Mouse (Mus musculus): ENCODE measurements at regions not wholly inside any gene's neighbourhood (a gene's known extent, or its start where the extent isn't known, plus 50 kb on each side); places are given as distances from the start of the nearest gene placed in this dataset.

GRCm38 (mm10) chr9:90906684-90907083 lies 455.5 kb upstream of the Zic4 start:
- TF ChIP-seq NANOG (IDR thresholded peaks at IDR 0.05; ENCODE audit: borderline replicate concordance, low read length), result no peak
- no peak for TF ChIP-seq POU5F1 (IDR thresholded peaks at IDR 0.05; ENCODE audit: borderline replicate concordance, low read length)
- TF ChIP-seq CTCF (conservative IDR thresholded peaks at IDR 0.05; ENCODE audit: low read length), result no peak
- no peaks in the 10 kb centered on the region for H3K27me3 ChIP-seq (ENCODE audit: insufficient read depth, low read length)
- no peaks in the 10 kb centered on the region for H3K36me3 ChIP-seq (ENCODE audit: insufficient read depth, low read length)
- H3K4me3 ChIP-seq (replicated peaks; ENCODE audit: low read length), result no peak overlapping the region
- no peaks in the 10 kb centered on the region for H3K4me1 ChIP-seq (replicated peaks; ENCODE audit: low read depth, low read length)
- no peaks in the 10 kb centered on the region for H3K9me3 ChIP-seq (ENCODE audit: low read length)

DNA sequence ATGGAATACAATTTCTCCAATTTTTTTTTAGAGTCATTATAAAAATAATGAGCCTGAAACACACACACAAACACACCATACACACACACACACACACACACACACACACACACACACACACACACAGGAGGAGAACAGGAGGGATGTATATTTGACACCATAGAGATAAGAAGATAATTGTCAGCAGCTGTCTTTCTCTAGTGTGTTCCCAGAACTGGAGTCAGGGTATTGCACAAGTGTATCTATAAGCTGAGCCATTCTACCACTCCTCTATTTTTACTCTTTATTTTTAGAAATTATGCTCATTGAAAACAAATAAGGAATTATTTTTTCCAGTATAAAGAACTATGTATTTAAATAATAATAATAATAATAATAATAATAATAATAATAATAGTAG lies 407.6 kb upstream of the Zic4 start:
- no peaks in the 10 kb centered on the region for H3K36me3 ChIP-seq (ENCODE audit: insufficient read depth, low read length)
- no peaks in the 10 kb centered on the region for H3K9me3 ChIP-seq (ENCODE audit: low read length)
- TF ChIP-seq POU5F1 (IDR thresholded peaks at IDR 0.05; ENCODE audit: borderline replicate concordance, low read length) (no peak), NANOG (IDR thresholded peaks at IDR 0.05; ENCODE audit: borderline replicate concordance, low read length) (no peak), CTCF (conservative IDR thresholded peaks at IDR 0.05; ENCODE audit: low read length) (no peak)
- H3K4me1 ChIP-seq (replicated peaks; ENCODE audit: low read depth, low read length), result no peaks in the 10 kb centered on the region
- no peak overlapping the region for H3K4me3 ChIP-seq (replicated peaks; ENCODE audit: low read length)
- no peaks in the 10 kb centered on the region for H3K27me3 ChIP-seq (ENCODE audit: insufficient read depth, low read length)

DNA sequence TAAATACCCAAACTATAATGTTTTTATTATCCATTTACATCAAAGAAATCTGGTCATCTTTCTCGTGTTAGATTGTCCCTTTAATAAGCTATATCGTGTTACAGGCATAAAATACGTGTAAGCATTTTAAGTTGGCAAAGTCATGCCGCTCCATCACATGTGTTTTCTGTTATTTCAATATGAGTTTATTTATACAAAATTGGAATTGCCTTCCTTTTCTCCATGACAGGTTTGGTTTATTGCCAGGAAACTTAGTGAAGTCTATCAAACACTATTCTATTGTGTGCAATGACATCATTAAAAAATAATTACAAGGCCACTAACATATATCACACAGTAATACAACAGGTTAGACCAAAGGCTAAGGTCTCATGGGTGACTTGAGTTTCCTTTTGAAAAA lies 400.8 kb upstream of the Zic4 start:
- no peaks in the 10 kb centered on the region for H3K27me3 ChIP-seq (ENCODE audit: insufficient read depth, low read length)
- no peak for TF ChIP-seq NANOG (IDR thresholded peaks at IDR 0.05; ENCODE audit: borderline replicate concordance, low read length)
- TF ChIP-seq CTCF (conservative IDR thresholded peaks at IDR 0.05; ENCODE audit: low read length), result no peak
- no peak for TF ChIP-seq POU5F1 (IDR thresholded peaks at IDR 0.05; ENCODE audit: borderline replicate concordance, low read length)

DNA sequence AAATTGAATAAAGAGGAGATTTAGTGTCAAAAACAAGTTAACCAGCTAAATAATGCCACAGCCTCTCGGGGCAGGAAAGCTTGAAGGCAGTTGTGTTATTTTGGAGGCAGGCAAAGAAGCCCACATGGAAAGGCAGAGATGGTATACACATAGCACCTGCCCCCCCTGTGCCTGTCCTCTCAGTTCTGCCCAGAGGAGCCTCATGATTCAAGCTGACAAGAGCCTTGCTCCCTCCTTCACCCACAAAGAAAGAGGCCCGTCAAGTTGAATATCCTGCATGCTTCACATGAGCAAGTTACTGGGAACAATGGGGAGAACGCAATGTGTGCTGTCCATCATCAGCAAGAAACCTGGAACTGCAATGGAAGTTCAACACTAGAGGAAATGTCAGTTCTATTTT lies 398.2 kb upstream of the Zic4 start:
- Histone ChIP-seq H3K4me3 (replicated peaks; ENCODE audit: low read length) (no peak overlapping the region), H3K9me3 (ENCODE audit: low read length) (no peaks in the 10 kb centered on the region), H3K36me3 (ENCODE audit: insufficient read depth, low read length) (no peaks in the 10 kb centered on the region), H3K4me1 (replicated peaks; ENCODE audit: low read depth, low read length) (no peaks in the 10 kb centered on the region), H3K27me3 (ENCODE audit: insufficient read depth, low read length) (no peaks in the 10 kb centered on the region)
- TF ChIP-seq NANOG (IDR thresholded peaks at IDR 0.05; ENCODE audit: borderline replicate concordance, low read length), result no peak
- TF ChIP-seq CTCF (conservative IDR thresholded peaks at IDR 0.05; ENCODE audit: low read length), result no peak
- TF ChIP-seq POU5F1 (IDR thresholded peaks at IDR 0.05; ENCODE audit: borderline replicate concordance, low read length), result no peak

More for the DNA sequence above, 400.8 kb upstream of the Zic4 start:
- Histone ChIP-seq H3K4me3 (replicated peaks; ENCODE audit: low read length) (no peak overlapping the region), H3K4me1 (replicated peaks; ENCODE audit: low read depth, low read length) (no peaks in the 10 kb centered on the region), H3K36me3 (ENCODE audit: insufficient read depth, low read length) (no peaks in the 10 kb centered on the region), H3K9me3 (ENCODE audit: low read length) (no peaks in the 10 kb centered on the region)

DNA sequence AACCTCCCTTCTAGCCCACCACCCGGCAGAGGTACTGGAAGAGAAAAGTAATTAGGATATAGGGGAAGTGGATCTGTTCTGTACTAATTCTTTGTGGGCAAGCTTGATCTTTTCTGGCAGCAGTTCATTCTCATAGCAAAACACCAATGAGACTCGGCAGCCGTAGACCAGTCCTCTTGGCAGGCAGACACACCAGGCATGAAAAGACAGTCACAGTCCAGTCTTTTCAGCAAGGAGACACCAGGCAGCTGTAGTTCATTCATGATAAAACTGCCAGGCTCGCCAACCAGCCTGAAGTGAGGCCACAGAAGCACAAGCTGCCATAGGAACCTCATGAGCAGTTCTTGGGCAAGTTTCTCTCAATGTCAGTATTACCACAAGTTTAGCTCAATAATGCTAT lies 383.5 kb upstream of the Zic4 start:
- Histone ChIP-seq H3K27me3 (ENCODE audit: insufficient read depth, low read length) (no peaks in the 10 kb centered on the region), H3K4me3 (replicated peaks; ENCODE audit: low read length) (no peak overlapping the region), H3K36me3 (ENCODE audit: insufficient read depth, low read length) (no peaks in the 10 kb centered on the region), H3K9me3 (ENCODE audit: low read length) (no peaks in the 10 kb centered on the region), H3K4me1 (replicated peaks; ENCODE audit: low read depth, low read length) (no peaks in the 10 kb centered on the region)
- TF ChIP-seq NANOG (IDR thresholded peaks at IDR 0.05; ENCODE audit: borderline replicate concordance, low read length) (no peak), CTCF (conservative IDR thresholded peaks at IDR 0.05; ENCODE audit: low read length) (no peak), POU5F1 (IDR thresholded peaks at IDR 0.05; ENCODE audit: borderline replicate concordance, low read length) (no peak)

DNA sequence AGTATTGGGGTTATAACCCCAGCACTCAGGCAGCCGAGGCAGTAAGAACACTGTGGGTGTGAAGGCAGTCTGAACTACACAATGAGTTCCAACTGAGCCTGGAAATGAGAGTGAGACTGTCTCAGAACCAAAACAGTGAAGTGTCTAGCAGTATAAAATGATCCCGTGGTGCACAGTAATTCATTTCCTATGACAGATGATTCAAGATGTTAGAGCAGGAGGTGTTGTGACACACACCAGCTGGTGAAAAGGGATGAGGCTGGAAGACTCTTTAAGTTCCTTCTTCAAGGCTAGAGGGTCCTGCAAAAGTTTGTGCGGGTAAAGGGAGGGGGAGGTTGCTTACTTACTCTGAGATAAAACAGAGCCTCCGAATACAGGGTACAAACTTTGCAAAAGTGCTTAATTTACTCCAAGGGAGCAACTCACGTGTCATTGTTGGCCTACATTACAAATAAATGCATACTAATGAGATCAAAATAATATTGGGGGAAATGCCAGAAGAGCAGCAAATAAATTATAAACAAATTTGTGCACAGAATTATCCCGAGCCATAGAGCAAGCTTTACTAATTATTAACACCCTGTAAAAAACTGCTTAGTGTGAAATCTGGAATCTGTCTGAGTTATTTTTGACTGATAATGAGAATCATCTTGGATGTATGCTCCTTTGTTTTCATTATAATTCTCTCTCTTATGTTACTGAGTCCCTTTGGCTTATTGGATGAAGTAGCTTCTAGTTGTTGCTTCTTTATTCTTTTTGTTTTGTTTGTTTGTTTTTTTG lies 382.0 kb upstream of the Zic4 start:
- no peaks in the 10 kb centered on the region for H3K27me3 ChIP-seq (ENCODE audit: insufficient read depth, low read length)
- no peak overlapping the region for H3K4me3 ChIP-seq (replicated peaks; ENCODE audit: low read length)
- no peaks in the 10 kb centered on the region for H3K36me3 ChIP-seq (ENCODE audit: insufficient read depth, low read length)
- H3K9me3 ChIP-seq (ENCODE audit: low read length), result no peaks in the 10 kb centered on the region
- H3K4me1 ChIP-seq (replicated peaks; ENCODE audit: low read depth, low read length), result no peaks in the 10 kb centered on the region
- TF ChIP-seq POU5F1 (IDR thresholded peaks at IDR 0.05; ENCODE audit: borderline replicate concordance, low read length) (no peak), NANOG (IDR thresholded peaks at IDR 0.05; ENCODE audit: borderline replicate concordance, low read length) (no peak), CTCF (conservative IDR thresholded peaks at IDR 0.05; ENCODE audit: low read length) (no peak)

DNA sequence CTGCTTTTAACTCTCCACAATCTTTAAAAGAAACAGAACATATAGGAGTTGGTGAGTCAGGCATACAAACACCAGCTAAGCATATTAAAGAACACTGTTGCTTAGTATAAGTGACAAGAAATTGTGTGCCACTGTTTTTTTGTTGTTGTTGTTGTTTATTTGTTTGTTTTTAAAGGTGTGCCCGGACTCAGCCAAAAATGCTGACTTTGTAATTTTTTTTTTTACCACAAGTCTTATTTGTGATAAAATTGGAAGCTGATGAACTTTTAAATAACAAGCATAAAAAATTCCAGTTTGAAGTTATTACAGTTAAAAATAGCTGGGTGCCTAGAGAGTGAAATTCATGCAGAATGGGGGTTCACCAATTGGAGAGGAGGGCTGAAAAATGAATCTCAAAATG lies 363.0 kb upstream of the Zic4 start:
- Histone ChIP-seq H3K4me3 (replicated peaks; ENCODE audit: low read length) (no peak overlapping the region), H3K4me1 (replicated peaks; ENCODE audit: low read depth, low read length) (no peaks in the 10 kb centered on the region), H3K9me3 (ENCODE audit: low read length) (no peaks in the 10 kb centered on the region), H3K27me3 (ENCODE audit: insufficient read depth, low read length) (no peaks in the 10 kb centered on the region), H3K36me3 (ENCODE audit: insufficient read depth, low read length) (no peaks in the 10 kb centered on the region)
- no peak for TF ChIP-seq NANOG (IDR thresholded peaks at IDR 0.05; ENCODE audit: borderline replicate concordance, low read length)
- TF ChIP-seq POU5F1 (IDR thresholded peaks at IDR 0.05; ENCODE audit: borderline replicate concordance, low read length), result no peak
- TF ChIP-seq CTCF (conservative IDR thresholded peaks at IDR 0.05; ENCODE audit: low read length), result no peak

DNA sequence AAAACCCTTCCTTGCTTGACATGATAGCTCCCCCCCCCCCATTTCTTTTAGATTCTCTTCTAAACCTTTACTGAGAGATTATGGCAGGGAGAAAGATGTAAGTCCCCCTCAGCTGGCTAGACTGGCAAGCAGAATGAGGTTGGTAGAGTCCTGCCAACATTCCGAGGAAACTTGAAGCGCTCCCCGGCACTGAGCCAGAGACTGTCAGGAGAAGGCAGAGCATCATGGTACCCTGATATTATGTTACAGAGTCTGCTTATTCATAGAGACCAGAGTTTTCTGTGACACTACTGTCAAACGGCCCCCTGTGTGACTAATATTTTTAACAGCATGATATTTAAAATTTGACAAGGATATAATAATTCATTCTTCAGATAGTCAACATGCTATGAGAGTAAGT lies 358.0 kb upstream of the Zic4 start:
- no peaks in the 10 kb centered on the region for H3K9me3 ChIP-seq (ENCODE audit: low read length)
- H3K27me3 ChIP-seq (ENCODE audit: insufficient read depth, low read length), result no peaks in the 10 kb centered on the region
- no peak overlapping the region for H3K4me3 ChIP-seq (replicated peaks; ENCODE audit: low read length)
- no peak for TF ChIP-seq NANOG (IDR thresholded peaks at IDR 0.05; ENCODE audit: borderline replicate concordance, low read length)
- no peak for TF ChIP-seq CTCF (conservative IDR thresholded peaks at IDR 0.05; ENCODE audit: low read length)
- no peak for TF ChIP-seq POU5F1 (IDR thresholded peaks at IDR 0.05; ENCODE audit: borderline replicate concordance, low read length)
- H3K4me1 ChIP-seq (replicated peaks; ENCODE audit: low read depth, low read length), result no peaks in the 10 kb centered on the region
- H3K36me3 ChIP-seq (ENCODE audit: insufficient read depth, low read length), result no peaks in the 10 kb centered on the region

DNA sequence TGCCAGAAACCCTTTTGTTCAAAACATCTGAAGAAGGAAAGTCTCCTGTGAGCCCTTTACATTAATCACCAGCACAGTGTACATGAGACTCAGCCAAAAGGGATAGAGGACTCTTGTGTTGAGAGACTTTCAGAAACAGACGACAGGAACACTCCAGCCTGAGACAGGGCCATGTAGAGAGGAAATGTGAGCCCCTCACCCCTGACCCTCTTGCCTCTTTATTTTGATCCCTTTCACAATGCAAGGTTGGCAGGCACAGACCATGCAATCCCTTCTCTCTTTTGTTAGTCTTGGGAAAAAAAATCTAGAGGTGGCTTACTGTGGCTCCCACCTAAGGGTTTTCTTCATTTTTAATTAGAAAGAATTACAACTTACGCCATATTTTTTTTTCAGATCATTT lies 321.7 kb upstream of the Zic4 start:
- Histone ChIP-seq H3K27me3 (ENCODE audit: insufficient read depth, low read length) (no peaks in the 10 kb centered on the region), H3K4me3 (replicated peaks; ENCODE audit: low read length) (no peak overlapping the region), H3K9me3 (ENCODE audit: low read length) (no peaks in the 10 kb centered on the region), H3K36me3 (ENCODE audit: insufficient read depth, low read length) (no peaks in the 10 kb centered on the region), H3K4me1 (replicated peaks; ENCODE audit: low read depth, low read length) (no peaks in the 10 kb centered on the region)
- TF ChIP-seq NANOG (IDR thresholded peaks at IDR 0.05; ENCODE audit: borderline replicate concordance, low read length) (no peak), CTCF (conservative IDR thresholded peaks at IDR 0.05; ENCODE audit: low read length) (no peak), POU5F1 (IDR thresholded peaks at IDR 0.05; ENCODE audit: borderline replicate concordance, low read length) (no peak)

Data from E14TG2a.4 (cell line).